Mouse (Mus musculus): ENCODE measurements around the gene Usp4. TPM values are rescaled to one million over a fixed set of nuclear protein-coding genes. Genes with fewer than 3 reads are reported as not detected.
A peak's percentile ranks its signal among the peaks of the same experiment; 100 is the strongest.
"Not testable (repeated sequence)": the region's sequence is repeated elsewhere in the genome, so short reads cannot be mapped to it uniquely, and the experiment has no call there.

Gene Usp4
- 113 and 114 TPM in 2 replicates for total RNA-seq (2021)
- long read RNA-seq, transcript Usp4-201 (22 exons, 3,662 nt): major isoform, 67 of 114 reads
- long read RNA-seq, transcript Usp4-209 (21 exons, 3,436 nt): minor isoform, 18 of 114 reads
- long read RNA-seq, partial matches to known transcripts: 15 of 114 reads
- long read RNA-seq, other reads (novel, unspliced or antisense): 13 of 114 reads

- DNase-seq: peak; percentile 91
Measured at GRCm38 (mm10) chr9:108347540-108348289, at the start of gene Usp4. Gene Usp4, plus strand, starts transcription at chr9:108347853.

GRCm38 (mm10) chr9:108301853-108302252, 45.8 kb upstream of the Usp4 start:
- no peak for DNase-seq

- no peak for DNase-seq
Measured at GRCm38 (mm10) chr9:108304716-108305115, 42.9 kb upstream of the Usp4 start.

DNA sequence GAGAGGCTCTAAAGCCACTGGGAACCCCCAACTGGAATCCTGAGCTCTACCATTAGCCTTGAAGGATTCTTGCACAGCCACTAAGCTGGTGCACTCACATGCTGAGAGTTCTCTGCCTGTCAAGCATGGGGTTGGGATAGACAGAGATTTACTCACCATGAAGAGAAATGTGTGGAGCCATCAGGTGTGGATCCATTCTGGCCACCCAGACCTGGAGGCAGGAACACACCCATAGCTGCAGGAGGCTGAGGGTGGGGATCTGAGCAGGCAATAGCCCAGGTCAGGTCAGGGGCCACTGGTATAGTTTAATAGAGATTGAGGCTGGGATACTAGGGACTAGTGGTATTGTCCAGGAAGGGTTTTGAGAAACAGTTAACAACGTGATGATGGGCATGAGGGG, 42.5 kb upstream of the Usp4 start:
- DNase-seq: no peak

- DNase-seq: peak; percentile 96
Measured at GRCm38 (mm10) chr9:108305629-108306520, 41.8 kb upstream of the Usp4 start, which contains the start of the genes Rhoa and Tcta. Gene Rhoa, plus strand, starts transcription at chr9:108306129. Gene Tcta, minus strand, starts transcription at chr9:108306160.

GRCm38 (mm10) chr9:108306571-108306980, 41.1 kb upstream of the Usp4 start:
- DNase-seq: peak; percentile 89

DNA sequence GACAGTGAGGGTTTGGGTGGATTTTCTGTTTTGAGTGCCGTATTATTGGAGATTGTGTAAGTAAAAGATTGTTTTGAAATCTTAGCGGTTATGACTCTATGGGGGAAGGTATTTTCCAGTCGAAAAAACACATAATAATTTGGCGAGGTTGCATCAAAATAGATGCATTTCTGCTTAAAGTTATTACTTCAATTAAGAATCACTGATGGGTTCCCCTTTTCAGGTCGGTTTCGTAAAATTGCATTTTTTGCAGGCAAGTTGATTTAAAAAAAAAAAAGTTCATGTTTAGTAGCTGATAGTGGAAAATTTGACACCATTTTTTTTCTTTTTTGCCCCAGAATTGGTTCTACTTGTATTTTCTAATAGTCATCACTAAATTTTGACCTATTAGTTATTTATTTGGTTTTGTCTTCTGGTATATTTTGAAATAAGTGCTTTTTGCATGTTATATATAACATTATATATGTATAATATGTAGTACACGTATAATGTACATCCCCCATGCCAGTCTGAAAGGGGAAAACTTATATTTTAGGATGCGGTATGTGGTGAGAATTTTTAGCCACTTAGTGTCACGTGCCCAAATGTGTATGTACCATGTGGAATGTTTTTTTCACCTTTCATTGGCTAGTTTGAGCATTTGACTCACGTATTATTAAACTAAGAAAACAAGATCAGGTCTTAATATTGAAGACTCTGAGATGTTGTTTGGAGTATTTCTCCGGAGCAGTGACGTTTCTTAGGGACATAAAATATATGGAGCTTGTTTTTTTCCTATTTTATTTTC, 40.4 kb upstream of the Usp4 start:
- DNase-seq: no peak

DNA sequence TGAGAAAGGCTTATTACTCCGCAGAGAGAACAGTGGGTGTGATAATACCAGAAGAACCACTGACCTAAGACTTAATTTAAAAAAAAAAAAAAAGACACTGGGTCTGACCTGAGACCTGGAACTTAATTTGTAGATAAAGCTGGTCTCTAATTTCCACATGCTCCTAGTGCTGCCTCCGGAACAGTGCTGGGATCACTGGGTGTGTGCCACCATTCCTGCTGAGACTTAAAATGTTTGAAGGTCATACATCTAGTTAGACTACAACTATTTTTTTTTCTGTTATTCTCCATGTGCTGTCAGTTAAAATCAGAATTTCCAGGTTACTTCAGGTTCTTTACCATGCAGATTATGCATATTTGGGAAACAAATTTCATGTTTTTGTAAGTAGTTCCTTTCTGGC, 39.5 kb upstream of the Usp4 start:
- DNase-seq: no peak

GRCm38 (mm10) chr9:108317572-108317971, 30.1 kb upstream of the Usp4 start:
- DNase-seq: no peak

GRCm38 (mm10) chr9:108318462-108318861, 29.2 kb upstream of the Usp4 start:
- DNase-seq: no peak

GRCm38 (mm10) chr9:108322054-108322453, 25.6 kb upstream of the Usp4 start:
- not testable (repeated sequence) for DNase-seq

- no peak for DNase-seq
Measured at GRCm38 (mm10) chr9:108324784-108325183, 22.9 kb upstream of the Usp4 start.

- no peak for DNase-seq
Measured at GRCm38 (mm10) chr9:108325811-108326210, 21.8 kb upstream of the Usp4 start.

DNA sequence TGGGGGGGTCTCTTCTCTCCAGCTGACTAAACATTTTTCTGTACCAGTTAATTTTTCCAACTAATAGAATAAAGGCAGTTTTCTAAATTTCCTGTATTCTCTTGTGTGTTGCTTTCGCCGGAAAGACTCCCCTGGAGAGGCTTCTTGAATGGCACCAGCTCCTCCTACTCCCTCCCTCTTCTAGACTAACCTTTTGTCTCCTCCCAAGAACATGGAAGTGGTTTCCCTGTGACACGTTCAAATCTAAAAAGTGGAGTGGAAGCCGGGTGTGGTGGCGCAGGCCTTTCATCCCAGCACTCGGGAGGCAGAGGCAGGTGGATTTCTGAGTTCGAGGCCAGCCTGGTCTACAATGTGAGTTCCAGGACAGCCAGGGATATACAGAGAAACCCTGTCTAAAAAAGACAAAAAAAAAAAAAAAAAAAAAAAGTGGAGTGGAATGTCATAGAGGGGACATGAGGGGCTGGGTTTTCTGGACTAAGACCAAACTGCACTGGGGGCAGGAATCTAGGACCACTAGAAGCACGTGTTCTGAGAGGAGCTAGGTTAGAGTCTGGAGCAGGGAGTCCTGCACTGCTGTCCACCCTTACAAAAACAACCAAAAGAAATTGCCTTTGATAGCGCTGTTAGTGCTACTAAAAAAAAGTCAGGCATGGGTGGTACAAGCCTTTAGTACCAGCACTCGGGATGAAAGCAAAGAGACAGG, 9.7 kb upstream of the Usp4 start:
- DNase-seq: no peak

- no peak for DNase-seq
Measured at GRCm38 (mm10) chr9:108338551-108338885, 9.1 kb upstream of the Usp4 start.

DNA sequence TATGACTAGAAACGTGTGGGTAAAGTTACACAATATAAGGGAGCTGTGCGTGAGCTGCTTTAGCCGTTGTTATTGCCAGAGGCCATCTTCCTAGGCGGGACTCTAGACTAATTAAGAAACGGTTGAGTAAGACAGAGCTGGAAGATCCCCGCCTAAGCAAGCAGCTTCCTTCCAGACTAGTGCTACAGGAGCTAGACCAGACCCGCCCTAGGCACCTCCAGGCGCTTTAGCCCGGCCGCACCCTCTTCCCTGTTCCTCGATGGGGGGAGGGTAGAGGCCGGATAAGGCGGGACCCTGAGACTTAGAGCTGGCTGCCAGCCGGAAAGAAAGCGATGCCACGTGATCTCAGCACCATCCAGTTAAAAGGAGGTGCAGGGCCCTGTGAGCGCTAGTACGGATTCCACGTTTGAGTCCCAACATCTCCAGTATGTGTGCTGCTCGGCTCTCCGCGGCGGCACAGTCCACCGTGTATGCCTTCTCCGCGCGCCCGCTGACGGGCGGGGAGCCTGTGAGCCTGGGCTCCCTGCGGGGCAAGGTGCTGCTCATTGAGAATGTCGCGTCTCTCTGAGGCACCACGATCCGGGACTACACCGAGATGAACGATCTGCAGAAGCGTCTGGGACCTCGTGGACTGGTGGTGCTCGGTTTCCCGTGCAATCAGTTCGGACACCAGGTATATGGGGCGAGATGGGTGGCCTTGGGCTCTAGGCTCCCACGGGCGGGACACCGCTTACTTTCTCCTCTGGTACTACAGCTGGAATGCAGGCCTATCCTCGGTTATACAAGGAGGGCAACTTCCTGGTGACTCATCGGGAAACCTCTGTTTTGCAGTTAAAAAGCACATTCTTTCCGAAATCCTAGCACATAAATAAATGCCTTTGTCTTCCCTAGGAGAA, 8.5 kb upstream of the Usp4 start, which contains the start of gene Gpx1:
Gene Gpx1, plus strand, starts transcription at position 18 of the 896 bp plus-strand sequence.
- peak; percentile 89 for DNase-seq

GRCm38 (mm10) chr9:108339886-108340257, 7.8 kb upstream of the Usp4 start:
- peak; percentile 33 for DNase-seq

GRCm38 (mm10) chr9:108340258-108341138, 7.2 kb upstream of the Usp4 start:
- DNase-seq: peak; percentile 15

- DNase-seq: no peak
Measured at GRCm38 (mm10) chr9:108341139-108341475, 6.5 kb upstream of the Usp4 start.

Measured in adrenal gland, postnatal 25 days (tissue).